In genomic region chr1:59683926-59684818, GRCm38 (mm10) we compare ENCODE assay signal across 8 mouse cellular contexts. TPM values are rescaled to one million over a fixed set of nuclear protein-coding genes. Genes with fewer than 3 reads are reported as not detected.
DNase-seq lines count a peak whose midpoint lies in the region; ATAC-seq and TF ChIP-seq lines count a peak whose summit lies in the region.

No protein-coding gene starts in this region.

- no peak overlapping the region for H3K27ac ChIP-seq in forebrain, embryonic 13.5 days
- peak overlapping the region; percentile 45; the same call in 1 of the 2 replicates for H3K27ac ChIP-seq in hindbrain, postnatal 0 days
- peak overlapping the region; percentile 50; the same call in 1 of the 2 replicates for H3K27ac ChIP-seq in limb, embryonic 12.5 days
- H3K27ac ChIP-seq in midbrain, embryonic 16.5 days (ENCODE audit: low read length): no peak overlapping the region

- DNase-seq in kidney, adult 11 months: peak; percentile 39
- no peak for DNase-seq in kidney, adult 9 months
- DNase-seq in adrenal gland, postnatal 14 days: peak; percentile 32
- peak; percentile 2 for DNase-seq in hindbrain, postnatal 0 days (ENCODE audit: low spot score)
- DNase-seq in testis, postnatal 14 days (ENCODE audit: low spot score): peak; percentile 40

- H3K4me3 ChIP-seq in forebrain, embryonic 13.5 days: peak overlapping the region; percentile 70
- H3K4me3 ChIP-seq in hindbrain, postnatal 0 days (ENCODE audit: low read length): peak overlapping the region; percentile 86
- peak overlapping the region; percentile 78 for H3K4me3 ChIP-seq in limb, embryonic 12.5 days (replicated peaks)
- H3K4me3 ChIP-seq in midbrain, embryonic 16.5 days (ENCODE audit: low read depth, low read length): peak overlapping the region; percentile 73

- TF ChIP-seq CTCF in hindbrain, postnatal 0 days (IDR thresholded peaks at IDR 0.05; ENCODE audit: low read depth): no peak

- peak overlapping the region; percentile 67 for H3K4me2 ChIP-seq in forebrain, embryonic 13.5 days
- peak overlapping the region; percentile 86 for H3K4me2 ChIP-seq in hindbrain, postnatal 0 days (ENCODE audit: low read depth, low read length)
- peak overlapping the region; percentile 95 for H3K4me2 ChIP-seq in limb, embryonic 12.5 days
- peak overlapping the region; percentile 83 for H3K4me2 ChIP-seq in midbrain, embryonic 16.5 days (ENCODE audit: low read length)

- no peaks in the 10 kb centered on the region for H3K9me3 ChIP-seq in forebrain, embryonic 13.5 days (replicated peaks)
- no peaks in the 10 kb centered on the region for H3K9me3 ChIP-seq in hindbrain, postnatal 0 days (ENCODE audit: low read length)
- no peaks in the 10 kb centered on the region for H3K9me3 ChIP-seq in limb, embryonic 12.5 days
- no peaks in the 10 kb centered on the region for H3K9me3 ChIP-seq in midbrain, embryonic 16.5 days (replicated peaks; ENCODE audit: control insufficient read depth, low read length, poor library complexity, severe bottlenecking)

- WGBS in forebrain, embryonic 13.5 days: 9% methylated on average over 11 of the region's 11 CpGs
- 8% methylated on average over 11 of the region's 11 CpGs for WGBS in hindbrain, postnatal 0 days
- 11% methylated on average over 11 of the region's 11 CpGs for WGBS in limb, embryonic 12.5 days
- 10% methylated on average over 11 of the region's 11 CpGs for WGBS in midbrain, embryonic 16.5 days

- H3K27me3 ChIP-seq in forebrain, embryonic 13.5 days: peaks cover 14% of the 10 kb centered on the region
- H3K27me3 ChIP-seq in hindbrain, postnatal 0 days (ENCODE audit: insufficient read depth, low read length): no peaks in the 10 kb centered on the region
- no peaks in the 10 kb centered on the region for H3K27me3 ChIP-seq in limb, embryonic 12.5 days
- no peaks in the 10 kb centered on the region; the same call in 1 of the 2 replicates for H3K27me3 ChIP-seq in midbrain, embryonic 16.5 days (ENCODE audit: control insufficient read depth, insufficient read depth, low read depth, low read length)

- ATAC-seq in forebrain, embryonic 13.5 days: no peak; the same call in 1 of the 2 replicates
- ATAC-seq in hindbrain, postnatal 0 days: no peak; the same call in 1 of the 2 replicates
- ATAC-seq in limb, embryonic 12.5 days (ENCODE audit: insufficient number of reproducible peaks, insufficient read depth, low FRiP score, low TSS enrichment, low read depth): no peak
- ATAC-seq in midbrain, embryonic 16.5 days: no peak; the same call in 1 of the 2 replicates

- H3K9ac ChIP-seq in forebrain, embryonic 13.5 days: peak overlapping the region; percentile 45; the same call in 1 of the 2 replicates
- peak overlapping the region; percentile 38; the same call in 1 of the 2 replicates for H3K9ac ChIP-seq in hindbrain, postnatal 0 days (replicated peaks; ENCODE audit: low read length)
- peak overlapping the region; percentile 51; the same call in 1 of the 2 replicates for H3K9ac ChIP-seq in limb, embryonic 12.5 days (replicated peaks)
- 0 out of 2 replicates have a peak overlapping the region, but pooled peaks have one; percentile 40 for H3K9ac ChIP-seq in midbrain, embryonic 16.5 days (ENCODE audit: low read depth, low read length)

- no peaks in the 10 kb centered on the region for H3K36me3 ChIP-seq in forebrain, embryonic 13.5 days (ENCODE audit: poor library complexity, severe bottlenecking)
- no peaks in the 10 kb centered on the region for H3K36me3 ChIP-seq in hindbrain, postnatal 0 days (ENCODE audit: insufficient read depth, low read length)
- H3K36me3 ChIP-seq in limb, embryonic 12.5 days: no peaks in the 10 kb centered on the region
- no peaks in the 10 kb centered on the region for H3K36me3 ChIP-seq in midbrain, embryonic 16.5 days (ENCODE audit: control insufficient read depth, insufficient read depth, low read length)

- peaks cover 23% of the 10 kb centered on the region for H3K4me1 ChIP-seq in forebrain, embryonic 13.5 days
- H3K4me1 ChIP-seq in hindbrain, postnatal 0 days (ENCODE audit: insufficient read depth, low read length): peaks cover 14% of the 10 kb centered on the region
- H3K4me1 ChIP-seq in limb, embryonic 12.5 days (replicated peaks): peaks cover 16% of the 10 kb centered on the region
- H3K4me1 ChIP-seq in midbrain, embryonic 16.5 days (ENCODE audit: control insufficient read depth, insufficient read depth, low read length): peaks cover 19% of the 10 kb centered on the region

RNA-seq across cellular contexts. Expression of gene Nop58, which starts 0.6 kb away (rescaled TPM):
- 136 and 137 TPM in 2 replicates for total RNA-seq in adrenal gland, postnatal 14 days (2021)
- polyA plus RNA-seq in forebrain, embryonic 13.5 days (2015; fragmentation: Nextera tagmentation; extraction: Ambion mirVana): 226 and 246 TPM in 2 replicates
- total RNA-seq in hindbrain, postnatal 0 days (2014; rRNA removed): 41.6 and 80.7 TPM in 2 replicates
- polyA plus RNA-seq in hindbrain, postnatal 0 days (2015; fragmentation: Nextera tagmentation; extraction: Ambion mirVana): 136 and 146 TPM in 2 replicates
- polyA plus RNA-seq in limb, embryonic 12.5 days (2016; fragmentation: Nextera tagmentation; extraction: Ambion mirVana): 275 and 303 TPM in 2 replicates
- polyA plus RNA-seq in midbrain, embryonic 16.5 days (2015; fragmentation: Nextera tagmentation; extraction: Ambion mirVana): 139 and 149 TPM in 2 replicates

RNA-seq across cellular contexts. Expression of gene Sumo1, which starts 13.5 kb away (rescaled TPM):
- total RNA-seq in adrenal gland, postnatal 14 days (2021): 119 and 131 TPM in 2 replicates
- 523 and 549 TPM in 2 replicates for polyA plus RNA-seq in forebrain, embryonic 13.5 days (2015; fragmentation: Nextera tagmentation; extraction: Ambion mirVana)
- 70.2 and 72.7 TPM in 2 replicates for total RNA-seq in hindbrain, postnatal 0 days (2014; rRNA removed)
- polyA plus RNA-seq in hindbrain, postnatal 0 days (2015; fragmentation: Nextera tagmentation; extraction: Ambion mirVana): 311 and 326 TPM in 2 replicates
- 527 and 531 TPM in 2 replicates for polyA plus RNA-seq in limb, embryonic 12.5 days (2016; fragmentation: Nextera tagmentation; extraction: Ambion mirVana)
- polyA plus RNA-seq in midbrain, embryonic 16.5 days (2015; fragmentation: Nextera tagmentation; extraction: Ambion mirVana): 332 and 347 TPM in 2 replicates

Comparison
In these comparisons a context has a peak if more than half of its experiments do, and no peak if none do; other contexts are left out.
1. H3K27ac ChIP-seq: peak in hindbrain, postnatal 0 days (single experiment) and limb, embryonic 12.5 days (single experiment); none in forebrain, embryonic 13.5 days (single experiment) and midbrain, embryonic 16.5 days (single experiment).
2. Peak in every context shown above with its lines, with median percentiles within 50 percentile points of each other: H3K4me2 ChIP-seq, H3K4me3 ChIP-seq and H3K9ac ChIP-seq.